In the genomic region with DNA sequence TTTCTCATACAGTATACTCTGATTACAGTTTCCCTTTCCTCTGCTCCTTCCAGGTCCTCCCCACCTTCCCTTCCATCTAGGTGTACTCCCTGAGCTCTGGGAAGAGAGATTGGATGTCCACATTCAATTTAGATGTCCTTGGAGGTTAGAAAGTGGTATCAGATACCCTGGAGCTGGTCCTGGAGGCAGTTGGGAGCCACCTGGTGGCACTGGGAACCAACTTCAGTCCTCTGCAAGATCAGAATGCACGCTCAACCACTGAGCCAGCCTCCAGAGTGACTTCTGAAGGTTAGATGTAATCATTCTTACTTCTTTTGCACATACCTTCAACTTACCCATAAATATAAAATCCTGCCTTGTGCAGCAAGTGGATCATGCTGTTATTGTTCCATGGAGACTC, we compare ENCODE assay signal across 9 mouse cellular contexts.
DNase-seq lines count a peak whose midpoint lies in the region.
"Had no signal": no experiment of that assay in that cellular context is flagged by ENCODE, and none has a peak within 500 bp of the region (broad histone marks: within the 10 kb centered on the region; RNA-seq: fewer than 3 reads in every experiment).

No protein-coding gene starts in this region.

- peak; percentile 27 for DNase-seq in embryo, embryonic 10 days (ENCODE audit: low spot score)
- DNase-seq in embryo, embryonic 9.5 days (ENCODE audit: extremely low spot score), result no peak
- peak; percentile 24 for DNase-seq in left cerebral cortex, postnatal 4 days
- DNase-seq in left cerebral cortex, postnatal 10 days (ENCODE audit: extremely low spot score in 1 of 2, low spot score in 2 of 2), result no peak
- DNase-seq in brain, adult 2 months (ENCODE audit: low read depth, low spot score), result peak; percentile 60
- peak; percentile 5 for DNase-seq in lung, postnatal 14 days
- no peak for DNase-seq in heart, postnatal 14 days
- no peak for DNase-seq in natural killer cell, adult 2 months (ENCODE audit: low spot score in 2 of 2)
- DNase-seq: layer of hippocampus, adult 9-11 months had no signal

- intact Hi-C loops in left cerebral cortex, postnatal 4 days (cut with DNase I), result no loop called here
- intact Hi-C loops in left cerebral cortex, postnatal 10 days (cut with DNase I), result no loop called here
- intact Hi-C loops in heart, postnatal 14 days (cut with DNase I), result no loop called here

Comparison
In these comparisons a context has a peak if more than half of its experiments do, and no peak if none do; other contexts are left out.
1. DNase-seq: peak in embryo, embryonic 10 days (single experiment), left cerebral cortex, postnatal 4 days (single experiment), brain, adult 2 months (single experiment) and lung, postnatal 14 days (single experiment); none in embryo, embryonic 9.5 days (single experiment), left cerebral cortex, postnatal 10 days (0 of 2), heart, postnatal 14 days (0 of 2) and natural killer cell, adult 2 months (0 of 2).